Mouse (Mus musculus): Measurements from ENCODE around the gene Wnt3a.

GRCm38 (mm10) chr11:59307422-59308163, 17.0 kb upstream of the Wnt3a start:
- peak; percentile 90 for TF ChIP-seq CTCF (IDR thresholded peaks at IDR 0.05; ENCODE audit: low read depth)
- no peak for TF ChIP-seq EP300 (optimal IDR thresholded peaks at IDR 0.05)
